Mouse (Mus musculus) CD4-positive helper T cell, adult 2 months (primary cell): ENCODE results near the gene Pcdh9.

Experiments used
- DNase-seq: peaks from one replicate; pipeline ENCODE4 v3.0.0-alpha.2; 2012; ENCODE audit warnings: low read depth, missing footprints, low spot score

The Pcdh9 gene

DNA sequence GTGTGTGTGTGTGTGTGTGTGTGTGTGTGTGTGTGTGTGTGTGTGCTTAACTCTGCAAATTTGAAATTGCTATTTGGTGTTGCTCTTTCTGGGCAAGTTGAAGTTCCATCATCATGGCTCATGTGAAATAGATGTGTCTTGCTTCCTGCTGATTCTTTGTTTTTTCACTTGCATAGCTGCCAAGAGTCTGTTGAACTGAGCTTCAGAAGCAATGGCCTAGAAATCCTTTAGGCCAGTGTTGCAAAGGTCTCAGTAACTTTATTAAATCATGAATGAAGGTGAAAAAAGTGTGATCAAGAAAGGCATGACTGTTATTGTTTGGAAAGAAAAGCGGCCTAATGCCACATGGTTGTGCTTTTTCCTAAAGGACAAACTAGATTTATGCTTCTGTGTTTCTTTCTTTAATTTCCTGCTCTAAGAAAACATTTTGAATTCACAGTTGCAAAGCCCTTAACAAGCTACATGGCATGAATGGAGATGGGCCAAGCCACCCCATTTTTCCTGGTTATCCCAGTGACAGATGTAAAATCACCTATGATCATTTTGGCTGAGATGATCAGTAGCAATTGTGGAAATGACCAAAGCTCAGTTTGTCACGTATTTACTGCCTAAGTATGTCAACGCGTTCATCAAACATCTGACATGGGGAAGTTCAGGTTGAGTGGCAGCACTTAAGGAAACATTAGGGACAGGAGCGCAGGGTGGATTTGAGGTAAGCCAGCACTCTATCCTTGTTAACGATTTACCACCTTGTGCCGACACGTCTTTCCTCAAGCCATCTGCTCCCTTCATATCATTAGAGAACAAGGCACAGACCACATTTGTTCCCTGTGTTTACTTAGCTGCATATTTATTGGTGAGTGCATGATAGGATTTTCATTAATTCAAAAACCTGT, 850.9 kb downstream of the Pcdh9 start:
- DNase-seq: no peak

- DNase-seq: no peak
Measured at GRCm38 (mm10) chr14:93009147-93010064, 881.1 kb downstream of the Pcdh9 start.
